Mouse (Mus musculus) ovary, adult 18-20 months (tissue): ENCODE measurements at regions not wholly inside any gene's neighbourhood (a gene's known extent, or its start where the extent isn't known, plus 50 kb on each side); places are given as distances from the start of the nearest gene placed in this dataset.
"Not testable (repeated sequence)": the region's sequence is repeated elsewhere in the genome, so short reads cannot be mapped to it uniquely, and the experiment has no call there.

Experiments
- DNase-seq: peaks from one replicate; pipeline ENCODE4 v3.0.0; 2022; ENCODE audit warnings: low spot score, mixed read lengths

GRCm38 (mm10) chr17:58820588-58821195, 170.5 kb downstream of the Pdzph1 start:
- DNase-seq, result no peak

DNA sequence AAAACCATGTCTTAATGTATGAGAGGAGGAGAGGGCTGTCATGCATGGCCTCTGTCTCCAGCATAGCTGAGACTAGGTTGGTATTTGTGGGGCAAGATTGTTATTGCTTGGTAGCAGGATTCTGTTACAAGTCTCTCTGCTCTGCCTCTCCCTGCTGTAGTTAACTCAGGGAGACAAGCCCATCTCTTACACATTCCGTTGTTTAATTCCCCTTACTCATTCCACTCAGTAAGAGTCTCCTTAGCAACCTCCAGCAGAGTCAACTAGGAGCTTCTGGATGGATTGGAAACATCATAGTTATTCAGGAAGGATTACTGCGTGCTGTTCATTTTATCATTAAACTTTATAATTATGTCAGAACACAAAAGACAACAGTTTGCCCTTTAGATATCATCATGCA, 171.8 kb downstream of the Pdzph1 start:
- no peak for DNase-seq

- not testable (repeated sequence) for DNase-seq
These were observed 215.7 kb downstream of the Pdzph1 start for GRCm38 (mm10) chr17:58775451-58775850.

GRCm38 (mm10) chr17:58773595-58773994, 217.6 kb downstream of the Pdzph1 start:
- DNase-seq, result no peak

- peak; percentile 60 for DNase-seq
These were observed 226.0 kb downstream of the Pdzph1 start for GRCm38 (mm10) chr17:58765141-58765540.

DNA sequence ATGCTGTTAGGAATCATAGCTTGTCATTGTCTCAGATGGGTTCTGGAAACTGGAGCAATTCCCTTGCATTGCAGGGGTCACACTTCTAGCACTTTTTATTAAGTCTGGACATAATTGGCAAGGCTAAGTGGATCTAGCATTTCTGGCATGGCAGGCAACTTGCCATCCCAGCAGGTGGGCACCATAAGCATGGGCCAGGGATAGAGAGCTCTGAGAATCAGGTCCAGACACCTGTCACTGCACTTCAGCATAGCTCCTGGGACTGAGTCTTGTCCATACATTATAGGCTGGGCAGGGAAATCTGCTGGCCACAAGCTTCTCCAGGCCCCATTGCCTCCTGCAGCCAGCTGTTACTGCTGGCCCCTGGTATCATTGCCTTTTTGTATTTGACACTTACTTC, 242.2 kb downstream of the Pdzph1 start:
- DNase-seq, result no peak

DNA sequence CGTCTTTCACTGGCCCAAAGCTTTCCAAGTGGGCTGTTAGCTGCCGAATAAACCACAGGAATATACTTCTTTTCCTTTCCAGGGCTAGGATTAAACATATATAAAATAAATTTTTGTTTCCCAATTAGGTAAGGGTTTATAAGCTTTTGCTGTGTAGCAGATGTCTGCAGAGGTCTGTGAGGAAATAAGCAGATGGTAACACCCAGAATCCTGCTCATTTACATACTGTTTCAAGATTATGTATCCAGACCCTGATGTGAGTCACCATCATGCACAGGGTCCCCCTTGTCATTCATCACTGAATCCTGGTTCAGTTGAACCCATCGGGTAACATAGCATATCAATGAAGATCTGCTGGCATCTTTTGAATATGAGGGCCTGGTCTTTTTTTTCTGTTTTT, 242.9 kb downstream of the Pdzph1 start:
- no peak for DNase-seq

DNA sequence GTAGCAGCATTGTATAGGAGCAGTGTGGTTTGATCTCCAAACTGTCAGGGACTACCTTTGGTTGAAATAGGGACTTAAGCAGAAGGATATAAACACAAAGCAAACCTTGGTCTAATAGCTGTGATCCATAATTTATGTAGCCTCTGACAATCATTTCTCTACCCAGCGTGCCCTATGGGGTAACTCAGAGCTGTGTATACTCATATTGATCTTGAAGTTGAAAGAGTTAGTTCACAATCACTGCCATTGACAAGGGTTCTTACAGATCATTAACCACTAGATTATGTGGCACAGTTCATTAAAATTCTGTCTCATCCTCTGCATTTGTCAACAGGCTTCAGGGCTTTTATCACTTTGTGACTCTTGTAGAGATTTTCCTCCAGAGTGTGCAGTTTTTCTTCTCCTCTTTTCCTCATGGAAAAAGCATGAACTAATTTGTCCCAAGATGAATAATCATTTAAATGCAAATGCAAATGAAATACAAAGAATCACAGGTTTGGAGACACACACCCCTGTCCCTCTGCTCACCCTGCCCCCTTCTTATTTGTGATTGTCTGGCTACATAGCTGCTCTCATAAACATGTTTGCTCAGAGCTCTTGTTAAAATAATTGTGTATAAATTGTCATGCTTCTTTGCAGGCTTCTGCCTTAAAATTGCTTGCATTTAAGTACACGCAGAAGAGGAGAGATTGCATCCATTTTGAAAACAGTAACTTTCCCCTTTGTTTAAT, 280.3 kb downstream of the Pdzph1 start:
- DNase-seq, result no peak

DNA sequence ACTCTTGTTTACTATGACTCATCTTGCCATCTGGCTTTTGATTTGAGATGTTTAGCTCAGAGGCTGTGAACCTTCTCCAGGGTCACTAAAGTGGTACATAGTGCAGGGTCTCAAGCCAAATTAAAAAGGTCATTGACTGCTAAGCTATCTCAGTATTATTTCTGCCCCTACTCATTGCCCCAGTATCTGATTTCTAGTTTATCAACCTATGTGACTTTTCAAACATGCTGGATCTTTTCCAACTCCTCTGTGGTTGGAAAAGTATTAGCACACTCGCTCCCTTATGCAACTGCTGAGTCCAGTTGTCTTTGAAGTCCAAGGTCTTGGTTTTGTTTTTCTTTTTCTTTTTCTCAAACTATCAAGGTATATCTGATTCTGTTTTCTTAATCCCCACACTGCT, 301.0 kb downstream of the Pdzph1 start:
- no peak for DNase-seq

GRCm38 (mm10) chr17:58672291-58672690, 318.9 kb downstream of the Pdzph1 start:
- DNase-seq, result no peak

- DNase-seq, result peak; percentile 21
These were observed 323.1 kb downstream of the Pdzph1 start for GRCm38 (mm10) chr17:58668036-58668435.

DNA sequence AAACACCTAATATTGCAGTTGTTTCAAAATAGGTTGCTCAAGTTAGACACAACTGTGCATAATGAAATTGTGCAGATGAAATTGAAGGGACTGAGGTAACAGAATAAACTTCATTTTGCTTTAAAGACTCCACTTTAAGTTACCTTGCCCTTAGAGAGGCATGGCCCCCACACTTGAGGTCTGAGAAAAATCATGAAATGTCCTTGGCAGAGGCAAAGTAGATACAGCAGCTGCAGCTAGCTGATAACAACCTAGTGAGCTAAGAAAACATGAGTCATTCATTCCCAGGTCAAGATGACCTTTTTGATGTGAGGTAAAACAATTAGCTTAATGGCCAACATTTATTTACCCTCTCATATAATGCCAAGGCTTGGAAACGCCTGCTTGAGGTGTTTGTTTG, 347.4 kb downstream of the Pdzph1 start:
- DNase-seq, result peak; percentile 71

GRCm38 (mm10) chr17:58642273-58642672, 348.9 kb downstream of the Pdzph1 start:
- DNase-seq, result no peak

DNA sequence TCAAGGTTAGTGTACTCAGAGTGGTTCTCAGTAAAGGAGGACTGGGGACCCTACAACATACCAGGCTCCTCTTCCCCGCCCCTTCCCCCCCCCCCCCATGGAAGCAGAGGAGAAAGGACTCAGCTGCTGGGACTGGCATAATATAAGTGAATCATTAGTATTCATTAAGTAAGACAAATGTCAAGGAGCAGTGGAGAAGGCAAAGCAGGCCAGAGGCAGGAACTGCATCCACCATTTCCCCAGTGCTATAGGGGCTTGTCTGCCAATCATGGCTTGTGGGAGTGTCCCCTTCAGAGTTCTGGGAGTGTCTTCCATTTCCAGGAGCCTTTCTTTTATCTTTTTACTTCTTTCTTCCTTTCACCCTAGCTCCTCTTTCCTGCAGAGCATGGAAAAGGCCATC, 392.3 kb downstream of the Pdzph1 start:
- DNase-seq, result no peak

- no peak for DNase-seq
These were observed 394.5 kb downstream of the Pdzph1 start for GRCm38 (mm10) chr17:58596661-58597060.

- peak; percentile 11 for DNase-seq
These were observed 403.2 kb downstream of the Pdzph1 start for GRCm38 (mm10) chr17:58587946-58588345.

DNA sequence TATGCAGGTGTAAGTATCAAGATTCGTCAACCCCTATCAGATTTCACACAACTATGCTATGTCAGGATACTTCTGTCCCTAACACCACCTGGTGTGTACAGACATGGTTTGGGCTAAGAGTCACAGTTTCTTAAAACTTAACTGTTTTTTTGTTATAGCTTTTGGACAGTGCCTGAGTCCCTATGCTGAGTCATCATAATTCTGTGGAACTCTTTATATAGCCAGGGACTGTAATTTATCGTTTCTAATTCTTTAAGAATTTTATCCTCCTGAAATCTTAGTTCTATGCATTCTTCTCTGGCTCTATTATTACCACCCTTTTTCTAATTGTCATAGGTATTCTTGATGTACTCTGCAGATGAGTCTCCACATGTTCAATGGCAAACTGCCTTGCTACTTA, 418.3 kb downstream of the Pdzph1 start:
- no peak for DNase-seq
